In genomic region chr9:61666118-61666517, GRCm38 (mm10) we compare ENCODE assay signal across 10 mouse cellular contexts.
DNase-seq lines count a peak whose midpoint lies in the region; ATAC-seq and TF ChIP-seq lines count a peak whose summit lies in the region.
"Had no signal": no experiment of that assay in that cellular context is flagged by ENCODE, and none has a peak within 500 bp of the region (broad histone marks: within the 10 kb centered on the region; RNA-seq: fewer than 3 reads in every experiment).

No protein-coding gene starts in this region.

- H3K4me3 ChIP-seq in lung, adult 2 months (replicated peaks; ENCODE audit: extremely low read depth, low read depth, low read length) = no peak overlapping the region

- no peak for TF ChIP-seq POLR2A in lung, adult 2 months (IDR thresholded peaks at IDR 0.05; ENCODE audit: borderline replicate concordance, extremely low read depth, low read depth, low read length)

- 40% methylated on average over 6 of the region's 6 CpGs for WGBS in lung, adult 2 months

- H3K4me1 ChIP-seq in lung, adult 2 months (ENCODE audit: control insufficient read depth, insufficient read depth, low read length) = no peaks in the 10 kb centered on the region; the same call in 1 of the 2 replicates

- ATAC-seq in megakaryocyte-erythroid progenitor cell, adult 5-6 weeks (replicated peaks; ENCODE audit: low FRiP score, low TSS enrichment, poor library complexity, severe bottlenecking) = peak; percentile 83
- ATAC-seq: lung, postnatal 0 days had no signal

- intact Hi-C loops in left cerebral cortex, postnatal 10 days (cut with DNase I) = no loop called here

- DNase-seq in 416B (ENCODE audit: low read depth) = peak; percentile 98
- DNase-seq in CD4-positive, CD25-positive, alpha-beta regulatory T cell, adult 2 months (ENCODE audit: low read depth, low spot score) = peak; percentile 73
- peak; percentile 85 for DNase-seq in induced T-regulatory cell, adult 2 months (ENCODE audit: low read depth)
- DNase-seq in lung, adult 2 months = no peak
- no peak for DNase-seq in left cerebral cortex, postnatal 10 days (ENCODE audit: extremely low spot score in 1 of 2, low spot score in 2 of 2)
- no peak for DNase-seq in left cerebral cortex, adult 11 months (ENCODE audit: low spot score)
- DNase-seq: gastrocnemius, postnatal 10 days; heart, postnatal 36 days had no signal

- TF ChIP-seq CTCF in lung, adult 2 months (IDR thresholded peaks at IDR 0.05; ENCODE audit: insufficient read depth, low read length) = no peak

Comparison
In these comparisons a context has a peak if more than half of its experiments do, and no peak if none do; other contexts are left out.
1. DNase-seq: peak in 416B (single experiment), CD4-positive, CD25-positive, alpha-beta regulatory T cell, adult 2 months (single experiment) and induced T-regulatory cell, adult 2 months (single experiment); none in lung, adult 2 months (single experiment), left cerebral cortex, postnatal 10 days (0 of 2) and left cerebral cortex, adult 11 months (single experiment).